Mouse (Mus musculus) spleen, embryonic (tissue): Measurements from ENCODE around the gene Tmem247.

Source experiments
- CTCF ChIA-PET: fragments of 350-600 bp; sonication (Branson Sonifier 250); formaldehyde crosslinking; loops from one replicate; lab custom pipeline; 2022; lab: Charles Lee

Tmem247 gene

DNA sequence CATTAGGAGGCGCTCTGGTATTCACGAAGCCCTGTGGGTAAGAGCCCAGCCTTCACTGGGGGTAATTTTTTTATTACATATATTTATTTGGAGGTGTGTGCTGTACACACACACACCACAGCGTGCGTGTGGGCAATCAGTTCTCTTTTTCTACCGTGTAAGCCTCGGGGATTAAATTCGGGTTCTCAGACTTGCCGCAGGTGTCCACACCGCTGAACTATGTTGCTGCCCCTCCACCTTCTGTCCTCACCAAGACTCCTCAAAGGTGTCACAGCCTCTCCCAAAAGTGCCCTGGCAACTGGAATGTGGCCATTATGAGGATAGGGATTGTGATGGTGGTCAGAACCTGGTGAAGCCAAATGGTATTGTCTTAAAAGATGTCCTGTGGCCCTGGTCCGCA lies at the start of gene Tmem247:
Gene Tmem247 (plus strand): TSS at position 301 of the 400 bp plus-strand sequence.
- CTCF ChIA-PET, result no interaction called here

DNA sequence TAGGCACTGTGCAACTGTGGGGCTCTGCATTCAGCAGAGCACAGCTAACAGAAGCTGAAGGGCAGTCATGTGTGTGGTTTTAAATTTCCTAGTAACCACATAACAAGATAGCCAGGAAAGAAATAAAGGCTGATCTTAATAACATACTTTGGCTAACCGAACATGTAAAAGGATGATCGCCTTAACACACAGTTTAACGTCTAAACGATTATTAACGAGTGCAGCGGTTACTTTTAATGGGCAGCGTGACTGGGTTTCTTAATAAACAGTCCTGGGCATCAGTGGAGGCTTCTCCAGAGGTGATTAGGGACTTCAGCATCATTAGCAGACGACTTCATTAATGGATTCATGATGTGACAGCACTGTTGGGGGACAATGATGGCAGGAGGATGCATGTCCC lies 46.6 kb upstream of the Tmem247 start:
- CTCF ChIA-PET, result no interaction called here

DNA sequence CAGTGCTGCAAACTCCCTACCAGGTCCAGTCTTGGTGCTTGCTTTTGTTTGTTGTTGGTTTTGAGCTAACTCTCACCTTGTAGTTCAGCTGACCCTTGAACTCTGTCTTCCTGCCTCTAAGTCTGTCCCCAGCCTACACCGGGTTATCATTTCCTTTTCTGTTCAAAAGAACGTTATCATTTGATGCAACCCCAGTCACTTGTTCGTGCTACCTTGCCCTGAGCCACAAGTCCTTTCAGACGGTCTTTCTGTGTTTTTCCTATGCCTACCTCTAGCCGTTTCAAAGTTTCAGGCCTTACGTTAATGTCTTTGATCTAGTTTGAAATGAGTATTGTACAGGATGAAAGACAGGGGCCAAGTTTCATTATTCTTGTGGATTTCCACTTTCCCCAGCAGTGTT lies 44.5 kb upstream of the Tmem247 start:
- CTCF ChIA-PET, result no interaction called here

DNA sequence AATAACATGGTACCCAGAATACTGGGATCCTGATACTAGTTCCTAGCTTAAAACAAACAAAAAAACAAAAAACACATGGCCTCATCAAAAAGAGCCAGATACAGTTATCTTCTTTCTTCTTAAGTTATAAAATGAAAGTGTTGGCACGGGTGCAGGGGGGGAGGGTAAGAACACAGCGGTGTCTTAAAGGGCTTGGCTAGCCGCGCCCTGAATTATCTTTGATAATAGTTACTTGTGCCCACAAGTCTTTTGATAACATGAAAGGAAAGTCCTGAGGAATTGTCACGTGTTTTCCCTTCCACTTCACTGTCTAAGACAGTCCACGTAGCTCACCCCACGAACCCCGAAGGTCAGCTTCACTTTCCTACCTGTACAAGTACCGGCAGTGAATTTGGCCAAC lies 40.2 kb upstream of the Tmem247 start:
- CTCF ChIA-PET, result interaction anchor here (0.6 kb wide), 1 partner anchor 387 kb away, joined by 5 read pairs; no protein-coding TSS in a partner anchor

DNA sequence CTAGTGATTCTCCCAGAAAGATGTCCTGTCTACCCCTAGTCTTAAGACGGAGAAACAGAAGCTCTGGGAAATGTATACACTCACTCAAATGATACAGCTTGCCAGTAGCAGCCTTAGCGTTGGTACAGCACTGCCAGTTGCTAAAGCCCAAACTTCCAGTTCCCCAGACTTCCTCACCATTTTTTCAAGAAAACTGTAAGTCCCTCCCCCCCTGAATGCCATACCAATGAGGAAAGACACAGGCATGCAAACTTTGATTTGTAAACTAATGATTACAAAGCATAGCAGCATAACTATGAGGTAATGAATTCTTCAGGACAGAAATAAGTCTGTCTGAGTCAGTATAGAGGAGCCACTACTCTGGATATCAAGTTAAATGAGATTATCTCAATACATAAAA lies 39.4 kb upstream of the Tmem247 start:
- CTCF ChIA-PET, result no interaction called here

DNA sequence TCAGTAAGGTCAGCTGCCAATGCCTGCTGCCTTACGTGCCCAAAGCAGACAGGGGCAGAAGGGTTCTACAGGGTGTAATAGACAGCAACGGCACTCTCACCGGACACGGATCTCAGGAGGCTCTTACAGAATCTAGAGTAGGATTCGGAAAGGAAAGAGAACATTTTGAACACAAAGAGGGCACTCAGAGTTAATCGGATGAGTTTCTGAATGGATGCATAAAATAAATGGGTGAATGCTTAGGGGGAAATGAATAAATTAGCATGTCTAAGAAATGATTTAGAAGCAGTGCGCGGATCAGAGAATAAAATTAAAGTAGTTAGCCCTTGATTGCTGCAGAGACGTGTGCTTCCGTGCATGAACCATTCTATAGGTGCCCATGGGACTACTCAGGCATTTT lies 37.1 kb upstream of the Tmem247 start:
- CTCF ChIA-PET, result no interaction called here

DNA sequence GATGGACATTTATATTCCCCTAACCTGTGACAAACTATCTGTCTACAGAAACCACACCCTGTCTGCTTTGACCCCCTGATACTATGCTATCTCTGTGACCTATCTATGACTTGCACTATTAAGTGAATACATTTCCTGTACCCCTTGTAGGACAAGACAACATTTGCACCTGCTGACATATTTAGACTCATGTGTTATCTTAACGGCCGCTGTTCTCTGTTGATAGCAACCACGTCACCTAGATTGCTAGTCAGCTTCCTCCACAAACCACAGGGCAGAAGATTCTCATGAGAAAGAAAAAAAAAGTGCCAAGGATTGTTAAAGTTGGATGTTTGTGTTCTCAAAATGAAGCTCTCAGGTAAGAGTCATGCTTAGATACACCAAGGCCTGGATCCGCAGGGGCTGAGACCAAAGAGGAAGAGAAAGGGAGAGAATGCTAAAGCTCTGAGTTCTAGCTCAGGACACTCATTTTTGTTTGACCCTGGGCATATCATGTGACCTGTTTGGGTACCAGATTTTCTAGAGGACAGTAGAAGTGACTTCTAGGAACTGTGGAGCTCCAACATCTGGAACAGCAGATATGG lies 36.6 kb upstream of the Tmem247 start:
- CTCF ChIA-PET, result no interaction called here

DNA sequence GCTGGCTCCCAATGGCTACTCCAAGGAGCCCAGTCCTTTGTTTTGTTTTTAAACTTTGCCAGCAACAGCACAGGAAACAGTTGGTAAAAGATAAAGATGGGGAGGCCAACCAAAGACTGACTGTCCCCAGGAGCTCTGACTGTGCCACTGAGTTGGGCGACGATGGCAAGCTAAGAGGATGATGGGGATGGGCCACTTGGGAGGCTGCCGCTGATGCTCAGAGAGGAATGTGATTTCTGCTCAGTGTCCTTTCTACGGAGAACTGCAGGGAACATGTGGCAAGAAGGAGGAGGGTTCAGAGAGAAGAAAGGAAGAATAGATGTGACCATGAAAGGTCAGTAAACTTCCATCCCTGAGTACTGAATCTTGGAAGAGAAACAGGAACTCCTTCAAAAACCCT lies 22.0 kb upstream of the Tmem247 start:
- CTCF ChIA-PET, result no interaction called here

DNA sequence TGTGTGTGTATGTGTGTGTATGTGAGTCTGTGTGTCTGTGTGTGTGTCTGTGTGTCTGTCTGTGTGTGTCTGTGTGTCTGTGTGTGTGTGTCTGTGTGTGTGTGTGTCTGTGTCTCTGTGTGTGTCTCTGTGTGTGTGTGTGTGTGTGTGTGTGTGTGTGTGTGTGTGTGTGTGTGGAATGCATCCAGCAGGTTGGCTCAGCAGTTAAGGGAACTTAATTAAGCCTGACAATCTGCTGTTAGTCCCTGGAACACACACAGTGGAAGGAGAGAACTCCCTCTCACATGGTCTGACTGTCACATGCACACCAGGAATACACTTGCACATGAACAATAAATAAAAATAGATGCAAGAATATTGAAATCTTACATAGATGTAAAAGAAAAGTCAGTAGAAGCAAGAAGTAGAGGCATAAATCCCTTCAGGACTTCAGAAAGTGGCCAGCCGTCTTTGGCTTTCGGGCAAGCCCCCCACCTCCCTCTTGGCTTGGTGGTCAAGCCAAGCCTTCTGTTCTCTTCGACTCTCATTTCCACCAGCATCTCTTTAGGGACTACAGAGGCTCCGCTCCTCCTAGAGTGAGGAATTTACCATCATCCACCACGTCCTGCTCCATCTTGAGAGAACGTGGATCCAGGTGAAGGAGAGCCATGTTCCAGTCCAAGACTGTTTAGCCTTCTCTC lies 19.5 kb upstream of the Tmem247 start:
- CTCF ChIA-PET, result no interaction called here

DNA sequence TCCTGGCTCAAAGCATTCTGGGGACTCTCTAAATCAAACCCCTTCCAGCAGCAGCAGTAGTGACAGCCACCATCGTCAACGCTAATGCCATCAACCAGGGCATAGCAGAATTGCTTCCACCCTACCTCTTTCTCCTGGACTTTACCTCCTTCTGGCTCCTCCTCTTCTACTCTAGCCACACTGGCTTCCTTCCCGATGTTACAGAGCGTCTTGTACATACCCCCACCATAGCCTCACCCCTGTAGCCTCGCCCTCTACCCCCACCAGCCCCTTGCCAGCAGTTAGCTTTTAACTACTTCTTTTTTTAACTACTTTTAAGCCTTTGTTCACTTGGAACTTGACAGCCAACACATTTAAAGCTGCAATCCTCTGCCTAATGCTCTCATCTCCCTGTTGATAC lies 17.3 kb upstream of the Tmem247 start:
- CTCF ChIA-PET, result interaction anchor here (0.7 kb wide), 1 partner anchor 69 kb away, joined by 3 read pairs; no protein-coding TSS in a partner anchor

DNA sequence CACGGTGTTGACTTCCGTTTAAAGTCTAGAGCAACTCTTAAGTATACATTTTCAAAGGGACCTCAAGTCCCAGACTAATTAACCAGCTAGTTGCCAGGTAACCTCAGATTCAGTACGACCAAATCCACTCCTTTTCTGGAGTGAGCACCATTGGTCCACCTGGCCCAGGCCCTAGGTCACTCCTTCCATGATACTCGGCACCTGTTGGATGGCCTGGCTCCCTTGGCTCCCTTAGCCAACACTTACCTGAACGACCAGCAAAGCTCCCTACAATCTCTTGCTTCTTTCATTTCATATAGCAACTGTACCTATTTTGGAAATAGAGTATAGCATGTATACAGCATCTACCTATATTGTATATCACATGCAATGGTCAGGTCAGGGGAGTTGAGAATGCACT lies 16.6 kb upstream of the Tmem247 start:
- CTCF ChIA-PET, result interaction anchor here (0.7 kb wide), 2 partner anchors 70 to 453 kb away, joined by 3 to 4 read pairs; no protein-coding TSS in a partner anchor

DNA sequence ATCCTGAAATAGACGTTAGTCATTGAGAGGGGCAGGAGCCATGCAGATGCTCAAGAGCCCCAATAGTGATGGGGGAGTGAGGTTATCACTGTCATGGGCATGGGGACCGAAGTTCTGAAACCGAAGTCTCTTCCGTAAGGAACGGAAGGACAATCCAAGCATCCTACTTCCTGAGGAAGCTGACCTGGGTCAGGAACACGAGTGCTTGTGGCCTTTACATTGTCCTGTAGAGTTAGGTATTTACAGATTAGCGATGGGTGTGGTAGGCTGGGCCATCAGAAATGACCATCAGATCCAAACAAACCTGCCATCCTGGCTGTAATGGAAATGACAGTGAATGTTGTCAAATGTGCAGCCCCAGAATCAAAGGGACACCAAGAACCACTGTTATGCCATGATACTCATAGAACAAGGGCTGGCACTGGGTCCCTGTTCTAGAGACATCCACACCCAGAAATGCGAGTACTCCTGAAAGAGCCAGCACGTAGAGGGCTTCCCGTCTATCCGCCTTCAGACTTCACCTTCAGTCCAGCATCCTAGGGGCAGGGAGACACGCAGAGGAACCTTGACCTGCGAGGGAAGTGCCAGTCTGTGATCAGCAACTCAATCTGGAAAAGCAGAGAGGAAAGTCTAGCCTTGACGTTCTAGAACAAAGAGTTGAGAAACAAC lies 14.6 kb upstream of the Tmem247 start:
- CTCF ChIA-PET, result no interaction called here

DNA sequence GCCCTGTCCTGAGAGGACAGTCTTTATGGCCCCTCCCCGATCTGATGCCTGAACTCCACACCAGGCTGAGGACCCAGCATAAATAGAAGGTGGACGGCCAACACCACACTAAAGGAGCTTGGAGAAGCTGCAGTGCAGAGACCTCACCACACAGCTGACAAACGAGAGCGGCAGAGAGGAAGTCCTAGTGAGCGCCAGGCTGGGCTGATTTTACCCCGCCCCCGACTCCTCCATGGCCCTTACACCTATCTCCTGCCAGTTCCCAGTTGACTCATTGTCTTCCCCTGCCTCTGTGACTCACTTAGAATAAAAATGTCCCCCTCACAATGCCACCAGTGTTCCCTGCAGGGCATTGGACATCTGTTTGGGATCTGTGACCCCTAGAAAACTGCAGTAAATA lies 13.6 kb upstream of the Tmem247 start:
- CTCF ChIA-PET, result no interaction called here

DNA sequence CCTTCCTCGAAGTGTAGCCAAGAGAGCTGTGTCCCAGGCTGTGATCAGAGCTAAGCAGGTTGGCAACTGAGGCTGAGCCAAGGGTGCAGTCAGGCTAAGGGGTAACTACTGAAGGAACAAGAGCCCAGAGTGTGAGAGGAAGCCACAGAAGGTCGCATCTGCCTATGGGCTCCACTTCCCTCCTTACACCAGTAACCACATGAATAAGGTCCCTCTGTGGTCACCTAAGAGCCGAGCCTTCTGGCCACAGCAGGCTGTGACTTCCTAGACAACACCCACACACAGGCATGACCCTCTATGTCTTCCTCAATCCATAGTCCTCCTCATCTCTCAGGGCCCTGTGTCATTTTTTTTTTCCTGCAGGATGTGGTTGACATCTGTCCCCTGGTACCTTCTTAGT lies 12.9 kb upstream of the Tmem247 start:
- CTCF ChIA-PET, result no interaction called here

DNA sequence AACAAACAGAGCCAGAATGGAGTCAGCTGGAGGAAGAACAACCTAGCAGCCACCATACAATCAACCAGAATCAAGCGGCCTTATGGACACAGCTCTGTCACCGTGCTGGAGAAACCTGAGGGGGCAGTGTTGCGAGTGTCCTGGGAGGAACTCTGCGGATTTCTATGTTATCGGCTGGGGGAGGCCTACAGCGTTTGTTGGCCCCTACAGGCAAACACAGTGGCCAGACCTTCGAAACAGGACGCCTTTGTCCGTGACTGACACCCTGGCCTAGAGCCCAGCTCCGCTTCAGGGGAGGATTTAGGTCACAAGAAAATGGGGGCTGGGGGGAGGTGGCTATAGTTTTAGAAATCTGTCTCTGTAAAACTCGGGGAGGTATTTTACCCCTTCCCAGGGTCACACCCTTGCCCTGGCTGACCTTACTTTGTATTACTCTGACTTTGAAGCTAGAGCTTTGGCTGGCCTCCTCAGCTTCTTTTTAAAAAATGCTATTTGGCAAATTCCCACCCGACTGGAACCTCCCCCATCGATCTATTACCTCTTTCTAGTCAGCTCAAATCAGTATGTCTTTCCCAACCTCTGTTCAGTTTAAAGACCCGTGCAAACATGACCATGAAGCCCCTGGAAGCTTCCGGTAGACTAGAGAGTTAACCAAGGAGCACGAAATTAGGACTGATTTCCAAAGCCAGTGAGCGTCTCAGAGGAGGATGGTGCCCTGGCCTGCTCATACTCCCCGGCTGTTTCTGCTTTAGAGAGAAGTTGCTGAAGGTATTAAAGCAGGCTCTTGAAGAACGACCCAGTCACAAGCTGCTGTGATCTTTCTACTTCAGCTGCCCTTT lies 11.6 kb upstream of the Tmem247 start:
- CTCF ChIA-PET, result interaction anchor here (0.5 kb wide), 1 partner anchor 15 kb away, joined by 5 read pairs; no protein-coding TSS in a partner anchor

DNA sequence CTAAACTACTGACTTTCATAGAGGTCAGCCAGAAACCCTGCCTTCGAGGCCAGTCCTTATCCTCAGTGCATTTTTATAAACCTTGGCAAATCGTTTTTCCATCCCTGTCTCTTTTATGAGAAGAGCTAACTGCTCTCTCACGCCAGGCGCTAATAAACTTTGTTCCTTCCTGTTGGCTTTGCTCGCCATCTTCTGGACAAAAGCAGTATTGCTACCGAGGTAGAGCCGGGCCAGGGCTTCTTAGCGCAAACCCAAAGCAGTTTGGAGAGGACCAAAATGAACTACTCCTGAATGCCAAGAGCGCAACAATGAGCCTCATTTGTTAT lies 11.0 kb upstream of the Tmem247 start:
- CTCF ChIA-PET, result no interaction called here

DNA sequence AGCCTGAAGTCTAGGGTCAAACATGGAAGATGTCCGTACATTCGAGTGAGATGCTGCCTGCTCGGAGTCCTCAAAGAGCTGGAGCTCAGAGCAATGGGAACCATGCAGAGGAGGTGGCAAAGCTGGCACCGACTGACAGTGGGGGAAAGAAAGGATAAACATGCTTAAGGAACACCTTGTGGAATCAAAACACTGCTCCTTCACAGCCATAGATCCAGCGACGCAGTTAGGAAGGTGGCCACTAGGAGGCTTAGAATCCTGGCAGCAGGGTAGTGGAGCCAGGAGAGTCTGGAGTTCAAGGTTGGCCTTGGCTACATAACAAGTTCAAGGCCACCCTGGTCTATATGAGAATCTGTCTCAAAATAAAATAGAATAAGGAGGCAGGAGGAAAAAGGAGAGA lies 10.5 kb upstream of the Tmem247 start:
- CTCF ChIA-PET, result interaction anchor here (0.6 kb wide), 1 partner anchor 257 kb away, joined by 3 read pairs; no protein-coding TSS in a partner anchor

DNA sequence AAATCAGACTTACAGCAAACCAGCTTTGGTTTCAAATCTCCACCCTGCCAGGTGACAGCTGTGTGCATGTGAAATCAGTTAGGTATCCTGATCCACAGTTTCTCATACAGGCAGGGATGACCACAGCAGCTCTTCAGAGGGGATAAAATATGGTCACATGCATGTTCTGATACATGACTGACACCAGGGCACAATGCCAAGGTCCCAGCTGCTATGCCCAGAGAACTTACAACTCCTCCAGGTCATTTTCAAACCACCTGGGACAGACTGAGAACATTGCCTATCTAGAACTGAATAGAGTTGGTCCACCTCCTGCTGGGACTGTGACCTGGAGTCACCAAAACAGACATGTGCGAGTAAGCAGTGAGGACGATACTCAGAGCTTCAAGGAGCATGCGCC lies 10.1 kb upstream of the Tmem247 start:
- CTCF ChIA-PET, result interaction anchor here (0.6 kb wide), 1 partner anchor 257 kb away, joined by 3 read pairs; no protein-coding TSS in a partner anchor

DNA sequence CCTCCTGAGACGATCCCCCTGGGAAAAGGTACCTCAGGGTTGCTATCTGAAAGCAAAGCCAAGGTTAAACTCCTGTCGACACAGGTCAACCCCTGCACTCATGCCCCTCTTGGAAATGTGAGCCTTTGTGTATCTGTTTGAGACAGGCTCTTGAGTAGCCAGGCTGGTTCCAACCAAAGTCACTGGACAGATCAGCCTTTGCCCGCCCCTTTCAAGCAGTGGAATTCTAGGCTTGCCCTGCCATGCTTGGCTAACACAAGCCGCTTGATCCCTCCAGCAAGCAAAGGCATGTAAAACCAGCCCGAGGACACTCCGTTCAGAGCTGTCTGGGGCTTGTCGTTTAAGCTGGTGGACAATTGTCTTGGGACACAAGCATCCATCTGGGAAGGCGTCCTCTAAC lies 8.8 kb upstream of the Tmem247 start:
- CTCF ChIA-PET, result no interaction called here

DNA sequence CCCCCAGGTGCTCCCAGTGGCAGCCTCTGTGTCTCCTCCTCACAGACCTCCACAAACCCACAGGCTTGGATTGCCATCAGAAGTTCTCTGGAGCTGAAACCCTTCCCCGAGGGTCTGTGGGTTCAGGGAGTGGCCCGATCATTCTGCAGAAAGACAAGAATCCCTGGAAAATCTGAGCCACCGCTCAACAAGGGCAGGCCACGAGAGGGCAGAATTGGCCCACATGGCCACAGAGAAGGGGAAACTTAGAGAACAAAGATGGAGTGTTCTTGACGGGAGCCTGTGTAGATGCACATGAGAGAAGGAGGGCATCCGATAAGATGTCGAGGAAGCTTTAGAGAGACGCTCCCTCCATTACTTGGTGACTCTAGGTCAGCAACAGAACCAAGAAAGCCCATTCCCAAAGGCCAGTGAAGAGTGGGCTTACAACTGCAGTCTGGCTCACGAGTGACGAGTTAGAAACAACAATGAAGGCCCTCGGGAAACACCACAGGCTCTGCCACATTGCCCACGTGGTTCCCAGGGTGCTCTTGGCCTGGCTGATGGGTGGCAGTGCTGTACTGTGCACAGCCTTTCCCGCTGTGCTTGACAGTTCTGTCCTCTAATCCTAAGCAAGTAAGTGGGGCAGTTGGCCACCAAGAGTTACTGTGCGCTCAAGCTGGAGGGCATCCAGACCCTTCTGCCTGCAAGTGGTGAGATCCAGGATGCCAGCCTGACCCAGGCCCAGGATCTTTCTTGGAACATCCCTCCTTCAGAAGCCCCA lies 7.2 kb upstream of the Tmem247 start:
- CTCF ChIA-PET, result no interaction called here

DNA sequence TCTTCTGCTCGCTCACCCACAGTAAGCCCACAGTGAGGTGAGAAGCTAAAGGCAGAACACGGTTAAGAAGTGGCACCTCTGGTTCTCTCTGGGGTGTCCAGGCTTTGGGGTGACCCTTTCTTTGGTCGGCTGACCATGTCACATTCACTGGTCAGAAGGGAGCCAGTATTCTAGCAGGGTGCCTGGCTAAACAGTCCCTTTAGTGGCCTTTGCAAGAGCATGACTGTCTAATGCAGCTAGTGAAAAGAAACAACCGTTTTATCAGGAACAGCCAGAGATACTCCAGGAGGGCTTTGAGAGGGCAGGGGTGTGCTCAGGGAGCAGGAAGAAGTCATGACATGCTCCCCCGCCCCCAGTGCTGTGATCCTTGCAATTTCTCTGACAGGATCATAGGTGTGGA lies 5.9 kb upstream of the Tmem247 start:
- CTCF ChIA-PET, result no interaction called here
